Mouse (Mus musculus) embryonic facial prominence, embryonic 12.5 days (tissue): ENCODE results near the gene Idua. TPM values are rescaled to one million over a fixed set of nuclear protein-coding genes. Genes with fewer than 3 reads are reported as not detected.
A peak's percentile ranks its signal among the peaks of the same experiment; 100 is the strongest.
"Not testable (repeated sequence)": the region's sequence is repeated elsewhere in the genome, so short reads cannot be mapped to it uniquely, and the experiment has no call there.

ENCODE experiments used
- ATAC-seq: fragments of 200-750 bp; cut with Nextera tagmentation; 2 replicates; pipeline ENCODE4 v1.8.0; 2017; ENCODE audit not compliant: insufficient number of reproducible peaks, insufficient read depth, low FRiP score, low TSS enrichment
- H3K27ac ChIP-seq: fragments of 300-500 bp; sonication (generic); 2 replicates; pipeline ENCODE4 v1.5.1; 2016; ENCODE audit warnings: mild to moderate bottlenecking
- H3K27me3 ChIP-seq: fragments of 300-500 bp; sonication (generic); 2 replicates; pipeline ENCODE4 v1.6.1; 2016; ENCODE audit warnings: mild to moderate bottlenecking, moderate library complexity
- H3K36me3 ChIP-seq: fragments of 300-500 bp; sonication (generic); 2 replicates; pipeline ENCODE4 v1.6.1; 2016; ENCODE audit warnings: mild to moderate bottlenecking
- H3K4me1 ChIP-seq: fragments of 300-500 bp; sonication (generic); 2 replicates; pipeline ENCODE4 v1.6.1; 2016
- H3K4me2 ChIP-seq: fragments of 300-500 bp; sonication (generic); replicated peaks from 2 replicates; pipeline ENCODE4 v1.6.1; 2016; ENCODE audit warnings: mild to moderate bottlenecking, moderate library complexity
- H3K4me3 ChIP-seq: fragments of 300-500 bp; sonication (generic); 2 replicates; pipeline ENCODE4 v1.5.1; 2016; ENCODE audit warnings: mild to moderate bottlenecking
- H3K9ac ChIP-seq: fragments of 300-500 bp; sonication (generic); 2 replicates; pipeline ENCODE4 v1.6.1; 2016; ENCODE audit warnings: mild to moderate bottlenecking, moderate library complexity
- H3K9me3 ChIP-seq: fragments of 300-500 bp; sonication (generic); 2 replicates; pipeline ENCODE4 v1.6.1; 2016; ENCODE audit warnings: mild to moderate bottlenecking, moderate library complexity
- WGBS: fragments of 180-500 bp; shearing (Covaris S2); methylation state at CpG from one replicate; pipeline ENCODE4 v1.1.7; 2016; 5-methylcytosine and 5-hydroxymethylcytosine counted together
- polyA plus RNA-seq: library from polyadenylated mRNA; unstranded; fragments of >200 nt; fragmentation: Nextera tagmentation; extraction: Ambion mirVana; gene quantifications from 2 replicates; pipeline ENCODE4 v1.2.1, GENCODE M21; 2016

Gene Idua
- polyA plus RNA-seq: 13.4 and 14.5 TPM in 2 replicates

DNA sequence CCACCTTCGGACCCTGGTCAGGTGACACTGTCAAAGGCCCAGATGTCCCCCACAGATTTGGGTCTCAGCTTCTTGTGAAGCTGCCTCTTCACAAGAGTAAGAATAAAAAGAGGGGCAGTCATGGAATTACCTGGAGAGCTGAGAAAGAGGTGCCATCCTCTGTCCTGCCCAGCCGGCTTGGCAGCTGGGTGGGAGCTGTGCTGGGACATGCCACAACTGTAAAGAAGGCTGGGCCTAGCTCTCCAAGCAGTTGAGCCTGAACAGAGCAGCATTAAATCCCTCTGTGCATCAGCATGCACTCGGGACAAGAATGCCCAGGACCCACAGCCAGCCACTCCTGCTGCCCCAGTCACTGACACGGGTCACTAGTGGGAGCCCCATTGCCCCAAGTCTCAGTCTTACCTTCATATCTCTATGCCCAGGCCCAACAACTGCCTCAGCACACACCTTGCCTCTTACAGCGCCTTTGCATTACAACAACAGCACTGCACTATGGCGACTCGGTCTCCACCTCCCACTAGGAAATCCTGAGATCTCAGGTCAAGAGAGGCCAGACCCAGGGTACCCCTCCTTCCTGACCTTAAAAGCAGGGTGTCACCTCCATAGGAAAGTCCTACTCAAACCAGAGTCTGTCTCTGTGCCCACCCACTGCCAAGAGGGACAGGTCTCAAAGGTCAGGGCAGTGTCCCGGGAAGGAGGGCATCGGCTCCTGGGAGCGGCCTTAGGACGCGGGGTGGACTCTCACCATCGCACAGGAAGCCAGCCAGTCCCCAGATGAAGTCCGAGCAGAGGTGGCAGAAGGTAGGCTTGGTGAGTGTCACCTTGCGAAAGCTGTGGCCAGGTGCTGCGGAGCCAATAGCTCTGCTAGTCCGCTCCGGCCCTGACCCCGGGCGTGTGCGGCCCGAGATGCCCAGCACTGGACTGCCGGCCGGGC, at the start of gene Idua:
Idua (plus strand) TSS at position 634 of the 934 bp plus-strand sequence.
- peak within 1 kb of the TSS; percentile 90 for H3K4me2 ChIP-seq
- H3K9ac ChIP-seq: peak within 1 kb of the TSS; percentile 87
- no peak within 1 kb of the TSS for H3K27ac ChIP-seq
- 11% methylated on average over 24 of the region's 24 CpGs for WGBS
- H3K36me3 ChIP-seq: peaks cover 24% of the 10 kb centered on the region
- peak; percentile 71 for ATAC-seq
- H3K4me3 ChIP-seq: peak within 1 kb of the TSS; percentile 89
- no peaks in the 10 kb centered on the region for H3K9me3 ChIP-seq
- no peaks in the 10 kb centered on the region for H3K27me3 ChIP-seq
- H3K4me1 ChIP-seq: peaks cover 14% of the 10 kb centered on the region

DNA sequence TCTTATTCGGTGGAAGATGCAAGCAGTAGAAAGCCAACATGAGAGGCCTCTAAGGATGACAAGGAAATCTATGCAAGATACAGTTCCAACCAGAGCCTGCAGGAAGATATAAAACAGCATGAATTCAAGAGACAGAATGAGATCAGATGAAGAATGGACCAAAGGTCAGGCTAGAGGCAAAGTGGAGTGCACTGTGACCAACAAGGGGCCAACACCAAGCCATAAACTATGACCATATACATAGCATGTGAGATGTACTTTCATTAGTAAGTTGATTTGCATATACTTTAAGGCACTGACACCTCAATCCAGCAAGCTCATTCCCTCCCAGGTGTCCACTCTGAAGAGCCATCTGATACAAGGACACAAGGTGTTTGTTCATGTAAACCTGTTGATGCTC, 49.7 kb upstream of the Idua start:
- H3K9me3 ChIP-seq: no peaks in the 10 kb centered on the region
- no peak for ATAC-seq
- no peak overlapping the region for H3K4me3 ChIP-seq
- H3K27ac ChIP-seq: no peak overlapping the region
- H3K4me2 ChIP-seq: no peak overlapping the region
- 94% methylated on average over 1 of the region's 1 CpGs for WGBS
- no peaks in the 10 kb centered on the region for H3K27me3 ChIP-seq
- no peaks in the 10 kb centered on the region for H3K4me1 ChIP-seq
- no peak overlapping the region for H3K9ac ChIP-seq
- H3K36me3 ChIP-seq: peaks cover 78% of the 10 kb centered on the region

- Histone ChIP-seq H3K9ac (no peak overlapping the region), H3K27me3 (no peaks in the 10 kb centered on the region), H3K4me3 (no peak overlapping the region), H3K9me3 (no peaks in the 10 kb centered on the region), H3K4me2 (no peak overlapping the region), H3K27ac (no peak overlapping the region), H3K36me3 (peaks cover 47% of the 10 kb centered on the region), H3K4me1 (no peaks in the 10 kb centered on the region)
- ATAC-seq: no peak
- WGBS: 79% methylated on average over 2 of the region's 2 CpGs
These were observed 38.3 kb upstream of the Idua start for GRCm38 (mm10) chr5:108621870-108622269.

- Histone ChIP-seq H3K9ac (no peak overlapping the region), H3K27ac (no peak overlapping the region), H3K27me3 (no peaks in the 10 kb centered on the region), H3K4me3 (no peak overlapping the region), H3K4me1 (peaks cover 12% of the 10 kb centered on the region), H3K4me2 (no peak overlapping the region), H3K9me3 (no peaks in the 10 kb centered on the region), H3K36me3 (peaks cover 28% of the 10 kb centered on the region)
- ATAC-seq: no peak
- WGBS: 88% methylated on average over 4 of the region's 4 CpGs
These were observed 34.0 kb upstream of the Idua start for GRCm38 (mm10) chr5:108626050-108626660.

DNA sequence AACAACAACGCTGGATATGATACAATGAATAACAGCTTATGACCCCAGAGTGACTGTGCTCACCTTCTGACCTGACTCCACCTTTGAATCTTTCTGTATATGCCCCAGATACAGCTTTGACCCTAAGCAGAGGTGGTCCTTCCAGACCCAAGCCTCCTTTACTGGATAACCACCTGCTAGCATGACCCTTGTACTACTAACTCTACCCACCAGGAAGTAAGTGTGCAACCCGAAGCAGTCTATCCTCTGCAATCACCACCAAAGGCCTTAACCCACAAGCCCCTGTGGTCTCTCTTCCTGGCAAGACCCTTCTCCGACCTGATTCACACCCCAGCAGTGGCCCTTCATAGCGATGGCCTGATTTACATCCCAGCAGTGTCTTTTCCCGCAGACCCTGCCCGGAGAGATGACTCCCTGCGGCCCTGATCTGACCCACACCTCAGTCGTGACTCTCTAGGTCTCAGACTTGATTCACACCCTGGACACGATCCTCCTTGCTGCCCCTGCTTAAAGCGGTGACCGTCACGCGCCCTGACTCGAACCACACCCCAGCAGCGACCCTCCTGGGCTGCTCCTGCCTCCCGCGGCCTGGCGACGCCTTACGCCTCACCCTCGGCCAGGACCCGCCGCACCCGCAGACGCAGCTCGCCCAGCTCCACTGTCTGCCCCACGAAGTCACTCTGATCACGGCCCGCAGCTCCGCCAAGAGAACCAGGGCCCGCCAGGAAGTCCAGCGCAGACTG, 31.1 kb upstream of the Idua start:
- peak overlapping the region; percentile 96 for H3K9ac ChIP-seq
- H3K4me2 ChIP-seq: peak overlapping the region; percentile 79
- H3K36me3 ChIP-seq: peaks cover 7% of the 10 kb centered on the region; the same call in 1 of the 2 replicates
- peaks cover 12% of the 10 kb centered on the region for H3K4me1 ChIP-seq
- 2% methylated on average over 32 of the region's 32 CpGs for WGBS
- peak overlapping the region; percentile 96 for H3K4me3 ChIP-seq
- H3K27ac ChIP-seq: peak overlapping the region; percentile 81
- H3K27me3 ChIP-seq: no peaks in the 10 kb centered on the region
- H3K9me3 ChIP-seq: no peaks in the 10 kb centered on the region
- peak; percentile 86 for ATAC-seq

DNA sequence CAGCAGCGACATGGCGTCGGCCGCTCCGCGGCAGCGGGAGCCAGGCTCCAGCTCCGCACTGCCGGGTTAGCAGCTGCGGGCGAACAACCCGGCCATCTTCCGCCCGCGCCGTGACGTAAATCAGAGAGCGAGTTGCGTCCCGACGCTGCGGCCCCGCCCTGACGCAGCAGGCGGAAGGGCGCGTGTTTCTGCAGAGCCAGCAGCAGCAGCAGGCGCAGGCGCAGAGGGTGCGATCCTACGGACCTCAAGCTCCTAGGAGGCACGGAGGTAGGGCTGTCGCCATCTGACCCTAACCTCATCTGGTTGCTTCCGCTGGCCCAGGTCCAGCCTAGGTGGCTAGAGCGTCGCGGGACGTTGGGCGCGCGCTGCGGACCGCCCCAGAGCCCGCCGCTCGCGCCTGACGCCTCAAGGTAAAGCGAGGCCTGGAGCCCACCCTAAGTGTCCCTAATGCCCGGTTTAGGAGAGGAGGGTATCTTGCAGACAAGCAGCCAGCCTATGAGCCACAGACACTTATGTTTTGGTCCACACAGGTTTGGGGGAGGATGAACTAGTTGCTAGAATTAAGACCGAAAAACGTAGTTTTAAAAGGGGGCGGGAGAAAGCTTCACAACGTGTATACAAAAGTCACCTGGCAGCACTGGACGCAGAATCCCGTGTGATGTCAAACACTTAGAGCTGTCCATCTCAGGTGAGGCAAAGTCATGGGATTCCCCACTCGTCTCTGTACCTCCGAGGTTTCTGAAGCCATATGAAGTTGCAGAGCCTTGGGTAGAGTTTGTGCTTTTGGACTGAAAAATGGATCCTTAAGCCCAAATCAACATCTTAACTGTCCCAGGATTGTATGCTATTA, 30.3 kb upstream of the Idua start, which contains the start of the genes Gak and Tmem175:
Gak (minus strand) TSS at position 122 of the 850 bp plus-strand sequence.
Tmem175 (plus strand) TSS at position 137 of the 850 bp plus-strand sequence.
- Histone ChIP-seq H3K9ac (peak within 1 kb of the TSS; percentile 96), H3K4me1 (peaks cover 12% of the 10 kb centered on the region), H3K4me2 (peak within 1 kb of the TSS; percentile 79), H3K36me3 (no peaks in the 10 kb centered on the region), H3K4me3 (peak within 1 kb of the TSS; percentile 96), H3K27me3 (no peaks in the 10 kb centered on the region), H3K27ac (peak within 1 kb of the TSS; percentile 81), H3K9me3 (no peaks in the 10 kb centered on the region)
- ATAC-seq: peak; percentile 93
- WGBS: 1% methylated on average over 58 of the region's 58 CpGs

GRCm38 (mm10) chr5:108633676-108634075, 26.5 kb upstream of the Idua start:
- Histone ChIP-seq H3K4me2 (no peak overlapping the region), H3K9ac (no peak overlapping the region), H3K27ac (no peak overlapping the region), H3K27me3 (no peaks in the 10 kb centered on the region), H3K36me3 (0 out of 2 replicates have a peak, but pooled peaks cover 4% of the 10 kb centered on the region), H3K4me3 (no peak overlapping the region), H3K4me1 (peaks cover 5% of the 10 kb centered on the region), H3K9me3 (no peaks in the 10 kb centered on the region)
- 93% methylated on average over 4 of the region's 4 CpGs for WGBS
- no peak for ATAC-seq

- H3K9me3 ChIP-seq, ATAC-seq, H3K4me1 ChIP-seq, H3K4me2 ChIP-seq, H3K9ac ChIP-seq, H3K27ac ChIP-seq, H3K27me3 ChIP-seq, H3K36me3 ChIP-seq, H3K4me3 ChIP-seq: not testable (repeated sequence)
- 75% methylated on average over 3 of the region's 3 CpGs for WGBS
These were observed 26.0 kb upstream of the Idua start for GRCm38 (mm10) chr5:108634088-108634487.

- Histone ChIP-seq H3K27ac (no peak overlapping the region), H3K4me1 (no peaks in the 10 kb centered on the region), H3K4me2 (no peak overlapping the region), H3K9me3 (no peaks in the 10 kb centered on the region), H3K9ac (no peak overlapping the region), H3K4me3 (no peak overlapping the region), H3K36me3 (peaks cover 14% of the 10 kb centered on the region; the same call in 1 of the 2 replicates), H3K27me3 (no peaks in the 10 kb centered on the region)
- no peak for ATAC-seq
- WGBS: 73% methylated on average over 4 of the region's 4 CpGs
These were observed 24.0 kb upstream of the Idua start for GRCm38 (mm10) chr5:108636172-108636571.

- Histone ChIP-seq H3K27ac (no peak overlapping the region), H3K36me3 (peaks cover 63% of the 10 kb centered on the region), H3K4me3 (no peak overlapping the region), H3K27me3 (no peaks in the 10 kb centered on the region), H3K4me1 (no peaks in the 10 kb centered on the region), H3K9ac (no peak overlapping the region), H3K9me3 (no peaks in the 10 kb centered on the region), H3K4me2 (no peak overlapping the region)
- no peak for ATAC-seq
- 75% methylated on average over 2 of the region's 2 CpGs for WGBS
These were observed 16.5 kb upstream of the Idua start for GRCm38 (mm10) chr5:108643674-108644073.
